Mouse (Mus musculus) heart, adult 2 months (tissue): ENCODE data around the gene Mphosph8. TPM values are rescaled to one million over a fixed set of nuclear protein-coding genes. Genes with fewer than 3 reads are reported as not detected.

Experiments used
- DNase-seq, 2 experiments: peaks; one replicate each; pipeline ENCODE4 v3.0.0; 2021
- H3K27ac ChIP-seq: fragments of 200-600 bp; 2 replicates; pipeline ENCODE4 v1.8.1; 2022
- H3K27me3 ChIP-seq: fragments of 200-500 bp; 2 replicates; pipeline ENCODE4 v1.6.1; 2012; ENCODE audit warnings: mild to moderate bottlenecking, low read length, inconsistent platforms, mixed read lengths; ENCODE audit not compliant: control insufficient read depth, insufficient read depth
- H3K36me3 ChIP-seq: fragments of 200-500 bp; 2 replicates; pipeline ENCODE4 v1.6.1; 2012; ENCODE audit warnings: low read length, inconsistent platforms; ENCODE audit not compliant: control insufficient read depth, insufficient read depth
- H3K4me1 ChIP-seq: fragments of 200-500 bp; 2 replicates; pipeline ENCODE4 v1.6.1; 2011; ENCODE audit warnings: low read length; ENCODE audit not compliant: control insufficient read depth, insufficient read depth
- H3K4me3 ChIP-seq: fragments of 200-600 bp; 2 replicates; pipeline ENCODE4 v1.8.1; 2022
- H3K79me2 ChIP-seq: fragments of 200-500 bp; replicated peaks from 2 replicates; pipeline ENCODE4 v1.6.1; 2012; ENCODE audit warnings: mild to moderate bottlenecking, inconsistent platforms, low read length, moderate library complexity, mixed read lengths; ENCODE audit not compliant: control insufficient read depth, insufficient read depth
- H3K9ac ChIP-seq: fragments of 200-500 bp; 2 replicates; pipeline ENCODE4 v1.6.1; 2012; ENCODE audit warnings: low read depth, mild to moderate bottlenecking, control low read depth, inconsistent platforms, low read length, mixed read lengths
- CTCF ChIP-seq: fragments of 200-600 bp; IDR thresholded peaks from 2 replicates; pipeline ENCODE4 v1.8.1; 2022; ENCODE audit warnings: antibody characterized with exemption, mild to moderate bottlenecking, moderate library complexity
- EP300 ChIP-seq: fragments of 200-500 bp; IDR thresholded peaks from 2 replicates; pipeline ENCODE4 v1.6.1; 2011; ENCODE audit warnings: low read depth, low read length, control low read depth; ENCODE audit not compliant: insufficient read depth
- POLR2A ChIP-seq: fragments of 200-500 bp; IDR thresholded peaks from 2 replicates; pipeline ENCODE4 v1.6.1; 2011; ENCODE audit warnings: mild to moderate bottlenecking, low read depth, low read length, control low read depth; ENCODE audit not compliant: insufficient read depth
- WGBS: fragments of 180-500 bp; shearing (Covaris S2); methylation state at CpG from one replicate; pipeline ENCODE4 v1.1.7; 2018; 5-methylcytosine and 5-hydroxymethylcytosine counted together
- intact Hi-C: fragments of 180-260 bp; cut with DNase I; formaldehyde crosslinking; loops from one replicate; pipeline ENCODE4 v1.15.1; 2025
- polyA plus RNA-seq: library from polyadenylated mRNA; depleted of rRNA; stranded (reverse); fragments of >200 nt; gene quantifications from 2 replicates; pipeline ENCODE4 v1.2.3, GENCODE M21; 2012; rRNA removed
- total RNA-seq, 2 experiments: library from RNA; stranded (reverse); gene quantifications; 2 replicates each; pipeline ENCODE4 v1.2.3; 2021

Gene Mphosph8
- total and polyA plus RNA-seq, 3 experiments: 5.1 to 27.9 (median 25.5) TPM

DNA sequence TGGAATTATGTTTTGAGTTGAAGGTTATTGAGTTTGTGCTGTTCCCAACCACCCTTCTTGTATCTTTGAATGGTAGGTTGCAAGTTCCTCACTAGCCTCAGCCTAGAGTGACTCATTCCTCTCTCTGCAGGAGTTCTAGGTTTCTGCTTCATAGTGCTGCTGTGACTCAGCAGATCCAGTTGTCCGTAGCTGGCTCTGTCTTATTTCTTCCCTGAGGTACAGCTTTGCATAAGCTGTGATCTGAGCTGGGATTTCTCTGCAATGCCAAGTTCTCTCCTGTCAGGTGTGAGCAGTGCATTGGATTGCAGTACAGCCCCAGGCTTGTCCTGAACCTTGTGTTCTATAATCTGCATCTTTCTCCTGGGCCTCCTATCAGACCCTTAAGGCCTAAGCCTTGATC, 21.7 kb downstream of the Mphosph8 start:
- no peak for DNase-seq
- WGBS: 82% methylated on average over 1 of the region's 1 CpGs
- H3K9ac ChIP-seq: no peak overlapping the region
- no peak overlapping the region for H3K4me3 ChIP-seq
- intact Hi-C loops: loop anchor here (5.0 kb wide), 1 partner anchor 103 kb away; no protein-coding TSS in a partner anchor
- no peak overlapping the region for H3K27ac ChIP-seq
- H3K36me3 ChIP-seq: peaks cover 9% of the 10 kb centered on the region
- H3K4me1 ChIP-seq: no peaks in the 10 kb centered on the region
- no peak for TF ChIP-seq POLR2A
- no peaks in the 10 kb centered on the region for H3K27me3 ChIP-seq
- no peaks in the 10 kb centered on the region for H3K79me2 ChIP-seq

DNA sequence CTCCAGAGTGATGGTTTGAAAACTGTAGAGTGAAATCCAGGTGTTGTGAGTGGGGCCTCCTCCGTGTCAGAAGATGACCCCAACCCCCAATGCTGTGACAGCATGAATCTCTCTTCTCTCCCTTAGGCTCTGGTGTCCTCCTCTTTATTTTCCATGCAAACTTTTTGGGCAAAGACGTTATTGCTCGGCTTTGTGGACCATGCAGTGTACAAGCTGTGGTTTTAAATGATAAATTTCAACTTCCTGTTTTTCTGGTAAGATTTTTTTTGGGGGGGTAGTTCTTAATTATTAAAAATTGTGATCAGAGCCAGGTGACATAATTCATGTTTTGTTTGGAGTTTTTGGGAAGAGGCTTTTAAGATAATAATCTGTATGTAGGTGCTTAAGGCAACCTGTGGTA, 27.4 kb downstream of the Mphosph8 start:
- no peak for TF ChIP-seq CTCF
- peaks cover 23% of the 10 kb centered on the region for H3K36me3 ChIP-seq
- intact Hi-C loops: no loop called here

DNA sequence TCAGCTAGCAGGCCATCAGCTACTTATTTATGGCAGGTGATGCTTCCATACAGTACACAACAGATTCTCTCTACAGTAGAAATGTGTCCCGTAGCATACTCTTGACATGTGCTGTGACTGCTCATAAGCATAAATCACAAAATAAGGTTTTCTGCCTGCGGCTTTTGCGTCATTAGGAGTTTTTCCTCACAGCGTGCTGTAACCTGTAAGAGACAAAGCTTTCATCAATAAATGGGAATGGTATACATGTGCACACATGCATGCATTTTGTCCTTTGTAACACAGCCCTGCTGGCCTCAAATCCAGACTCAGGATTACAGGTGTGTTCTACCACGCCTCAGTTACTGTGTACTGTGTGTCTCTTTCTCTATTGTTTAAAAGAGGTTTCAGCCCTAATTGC, 29.8 kb downstream of the Mphosph8 start:
- H3K27me3 ChIP-seq: no peaks in the 10 kb centered on the region
- H3K9ac ChIP-seq: no peak overlapping the region
- no peaks in the 10 kb centered on the region for H3K79me2 ChIP-seq
- H3K4me1 ChIP-seq: peaks cover 4% of the 10 kb centered on the region
- 92% methylated on average over 5 of the region's 5 CpGs for WGBS
- intact Hi-C loops: no loop called here
- H3K4me3 ChIP-seq: no peak overlapping the region
- TF ChIP-seq CTCF (no peak), EP300 (no peak), POLR2A (no peak)
- H3K36me3 ChIP-seq: peaks cover 20% of the 10 kb centered on the region
- H3K27ac ChIP-seq: no peak overlapping the region
- DNase-seq: no peak

More for the DNA sequence above, 27.4 kb downstream of the Mphosph8 start:
- Histone ChIP-seq H3K27ac (peak overlapping the region; percentile 24; the same call in 1 of the 2 replicates), H3K27me3 (no peaks in the 10 kb centered on the region), H3K9ac (no peak overlapping the region), H3K79me2 (no peaks in the 10 kb centered on the region), H3K4me3 (no peak overlapping the region), H3K4me1 (peaks cover 4% of the 10 kb centered on the region)
- 69% methylated on average over 3 of the region's 3 CpGs for WGBS
- DNase-seq: no peak

DNA sequence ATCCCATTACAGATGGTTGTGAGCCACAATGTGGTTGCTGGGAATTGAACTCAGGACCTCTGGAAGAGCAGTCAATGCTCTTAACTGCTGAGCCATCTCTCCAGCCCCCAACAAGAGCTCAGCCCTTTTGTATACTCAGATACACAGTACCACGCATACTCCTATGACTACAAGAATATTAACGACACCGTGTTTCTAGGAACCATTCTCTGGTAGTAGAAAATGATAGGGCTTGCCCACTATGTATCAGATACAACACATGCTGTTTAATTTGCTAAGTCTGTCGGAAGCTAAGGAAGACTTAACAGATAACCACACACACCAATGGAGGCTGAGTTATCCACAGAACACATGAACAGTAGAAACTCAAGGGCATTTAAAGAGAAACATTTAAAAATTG, 34.6 kb downstream of the Mphosph8 start:
- intact Hi-C loops: no loop called here
- Histone ChIP-seq H3K4me1 (no peaks in the 10 kb centered on the region; the same call in 1 of the 2 replicates), H3K9ac (no peak overlapping the region), H3K27ac (no peak overlapping the region), H3K79me2 (no peaks in the 10 kb centered on the region), H3K36me3 (peaks cover 3% of the 10 kb centered on the region; the same call in 1 of the 2 replicates), H3K27me3 (no peaks in the 10 kb centered on the region), H3K4me3 (no peak overlapping the region)
- TF ChIP-seq CTCF (no peak), POLR2A (no peak), EP300 (no peak)
- DNase-seq: no peak
- WGBS: 96% methylated on average over 4 of the region's 4 CpGs

DNA sequence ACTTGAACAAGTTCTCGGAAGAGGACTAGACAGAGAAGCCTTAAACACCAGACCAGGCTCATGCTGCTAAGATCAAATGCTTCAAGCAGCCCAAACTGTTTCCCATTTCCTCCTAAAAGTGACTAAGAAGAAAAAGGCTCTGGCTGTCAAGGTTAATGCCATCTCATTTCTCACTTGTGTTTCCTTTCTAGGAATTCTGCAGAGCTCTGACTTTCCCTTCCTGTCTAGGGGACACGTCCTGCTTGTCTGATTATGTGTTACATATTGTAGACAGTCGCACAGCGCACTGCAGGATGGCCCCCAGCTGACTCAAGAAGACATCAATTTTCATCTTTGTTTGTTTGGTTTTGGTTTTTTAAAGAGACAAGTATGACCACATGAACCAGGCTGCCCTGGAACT, 37.6 kb downstream of the Mphosph8 start:
- Histone ChIP-seq H3K4me1 (no peaks in the 10 kb centered on the region; the same call in 1 of the 2 replicates), H3K27me3 (no peaks in the 10 kb centered on the region), H3K79me2 (no peaks in the 10 kb centered on the region), H3K27ac (no peak overlapping the region), H3K4me3 (no peak overlapping the region), H3K9ac (no peak overlapping the region), H3K36me3 (no peaks in the 10 kb centered on the region)
- intact Hi-C loops: no loop called here
- WGBS: 55% methylated on average over 4 of the region's 4 CpGs
- TF ChIP-seq CTCF (no peak), EP300 (no peak), POLR2A (no peak)
- no peak for DNase-seq

DNA sequence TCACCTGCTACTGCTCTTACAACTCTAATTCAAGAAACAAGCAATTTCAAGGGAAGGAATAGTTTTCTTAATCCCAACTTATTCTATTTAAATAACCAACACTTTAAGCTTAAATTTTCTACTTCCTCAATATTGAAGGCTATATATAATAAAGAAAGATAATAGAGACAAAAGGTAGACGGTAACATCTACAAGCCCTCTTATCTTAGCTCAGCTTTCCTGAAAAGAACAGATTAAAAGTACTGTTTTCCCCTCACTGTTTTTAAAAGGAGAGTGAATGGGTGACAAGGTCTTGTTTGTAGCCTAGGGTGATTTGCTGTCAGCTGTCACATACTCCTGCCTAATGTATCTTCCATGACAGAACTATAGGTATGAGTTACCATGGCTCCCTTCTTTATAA, 58.4 kb downstream of the Mphosph8 start:
- Histone ChIP-seq H3K4me3 (no peak overlapping the region), H3K9ac (no peak overlapping the region), H3K36me3 (no peaks in the 10 kb centered on the region), H3K79me2 (no peaks in the 10 kb centered on the region), H3K4me1 (no peaks in the 10 kb centered on the region), H3K27ac (no peak overlapping the region), H3K27me3 (no peaks in the 10 kb centered on the region)
- intact Hi-C loops: no loop called here
- no peak for DNase-seq
- TF ChIP-seq CTCF: no peak
- no peak for TF ChIP-seq EP300
- no peak for TF ChIP-seq POLR2A
- WGBS: 61% methylated on average over 1 of the region's 1 CpGs

DNA sequence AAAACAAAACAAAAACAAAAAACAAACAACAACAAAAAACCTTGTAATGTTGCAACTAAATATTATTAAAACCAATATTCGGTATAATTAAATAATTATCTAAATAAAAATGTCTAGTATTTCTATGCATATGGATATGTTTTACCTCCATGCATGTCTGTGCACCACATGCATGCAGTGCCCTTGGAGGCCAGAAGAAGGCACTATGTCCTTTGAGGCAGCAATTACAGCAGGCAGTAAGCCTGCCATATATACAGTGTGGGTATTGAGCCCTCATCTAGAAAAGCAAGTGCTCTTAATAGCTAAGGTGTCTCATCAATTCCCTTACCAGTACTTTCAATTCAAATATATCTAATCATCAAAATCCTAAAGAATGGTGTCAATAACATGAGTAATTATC, 72.1 kb downstream of the Mphosph8 start:
- Histone ChIP-seq H3K9ac (no peak overlapping the region), H3K27me3 (no peaks in the 10 kb centered on the region), H3K4me3 (no peak overlapping the region), H3K36me3 (peaks cover 2% of the 10 kb centered on the region; the same call in 1 of the 2 replicates), H3K79me2 (peaks cover 3% of the 10 kb centered on the region), H3K27ac (no peak overlapping the region), H3K4me1 (no peaks in the 10 kb centered on the region; the same call in 1 of the 2 replicates)
- no peak for DNase-seq
- WGBS: 100% methylated on average over 1 of the region's 1 CpGs
- intact Hi-C loops: no loop called here
- no peak for TF ChIP-seq EP300
- no peak for TF ChIP-seq POLR2A
- peak; percentile 40 for TF ChIP-seq CTCF

Other genes with a start within 250 kb of the Mphosph8 start
- gene Cenpj, start 92.8 kb upstream of the Mphosph8 start, total RNA-seq: 1 to 10 TPM; 3.2 to 4.5 TPM
- 1.1 and 2.0 TPM in 2 replicates for gene Cenpj, start 92.8 kb upstream of the Mphosph8 start, polyA plus RNA-seq
- gene Parp4, start 92.6 kb upstream of the Mphosph8 start, total RNA-seq: 10 to 100 TPM; 27.1 to 33.9 TPM
- 9.2 and 12.9 TPM in 2 replicates for gene Parp4, start 92.6 kb upstream of the Mphosph8 start, polyA plus RNA-seq
- 10 to 100 TPM; 14.1 to 15.1 TPM for gene Pspc1, start 110.1 kb downstream of the Mphosph8 start, total RNA-seq
- 3.2 and 4.1 TPM in 2 replicates for gene Pspc1, start 110.1 kb downstream of the Mphosph8 start, polyA plus RNA-seq
- gene Zmym5, start 143.5 kb downstream of the Mphosph8 start, total RNA-seq: 10 to 100 TPM; 19.2 to 21.6 TPM
- 5.4 and 11.3 TPM in 2 replicates for gene Zmym5, start 143.5 kb downstream of the Mphosph8 start, polyA plus RNA-seq
- 10 to 100 TPM; 29.1 to 34.7 TPM for gene Zmym2, start 218.4 kb downstream of the Mphosph8 start, total RNA-seq
- 6.9 and 14.8 TPM in 2 replicates for gene Zmym2, start 218.4 kb downstream of the Mphosph8 start, polyA plus RNA-seq